Mouse (Mus musculus) CD8-positive naive resting alpha-beta T cell, adult 2 months (primary cell): Measurements from ENCODE around the gene Pip4p1.
"Not testable (repeated sequence)": the region's sequence is repeated elsewhere in the genome, so short reads cannot be mapped to it uniquely, and the experiment has no call there.

Experiments used
- DNase-seq, 2 experiments: peaks; one replicate each; pipeline ENCODE4 v3.0.0; 2022; ENCODE audit warnings: low read depth in 2 of 2, low spot score in 2 of 2

Gene Pip4p1

DNA sequence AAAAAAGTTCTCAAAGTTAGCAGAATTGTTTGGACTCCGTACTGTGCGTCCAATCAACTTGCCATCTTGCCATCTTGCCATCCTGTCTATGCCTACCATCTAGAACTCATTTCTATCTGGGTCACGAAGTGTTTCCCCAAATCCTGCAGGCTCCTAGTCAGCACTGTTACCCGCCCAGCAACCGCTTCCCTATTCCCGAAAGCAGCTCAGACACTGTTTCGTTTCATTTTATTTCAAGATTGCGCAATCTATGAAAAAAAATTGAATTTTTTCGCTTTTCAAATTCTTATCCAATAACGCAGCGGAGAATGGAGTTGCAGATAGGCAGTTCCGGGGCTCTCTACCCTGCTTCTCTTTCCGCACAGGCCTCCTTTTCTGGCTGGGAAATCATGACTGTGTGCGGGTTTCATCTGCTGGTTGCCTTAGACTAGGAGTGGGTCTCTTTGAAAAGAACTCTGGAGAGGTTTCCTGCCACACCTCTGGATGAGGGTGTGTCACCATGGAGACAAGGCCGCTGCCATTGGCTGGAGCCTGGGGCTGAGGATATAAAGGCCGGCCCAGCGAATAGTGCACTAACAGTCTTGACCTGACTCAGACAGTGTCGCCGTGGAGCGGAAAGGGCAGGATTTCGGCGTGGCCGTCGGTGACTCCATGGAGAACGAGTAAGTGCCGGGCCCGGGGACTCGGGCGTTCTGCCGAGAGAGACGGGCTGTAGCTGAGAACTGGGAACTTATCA is 13.4 kb upstream of the Pip4p1 start, which contains the start of gene Gm49342:
TSS of gene Gm49342 (plus strand) at position 586 of the 736 bp plus-strand sequence.
- DNase-seq: peak; percentile 80 to 81

DNA sequence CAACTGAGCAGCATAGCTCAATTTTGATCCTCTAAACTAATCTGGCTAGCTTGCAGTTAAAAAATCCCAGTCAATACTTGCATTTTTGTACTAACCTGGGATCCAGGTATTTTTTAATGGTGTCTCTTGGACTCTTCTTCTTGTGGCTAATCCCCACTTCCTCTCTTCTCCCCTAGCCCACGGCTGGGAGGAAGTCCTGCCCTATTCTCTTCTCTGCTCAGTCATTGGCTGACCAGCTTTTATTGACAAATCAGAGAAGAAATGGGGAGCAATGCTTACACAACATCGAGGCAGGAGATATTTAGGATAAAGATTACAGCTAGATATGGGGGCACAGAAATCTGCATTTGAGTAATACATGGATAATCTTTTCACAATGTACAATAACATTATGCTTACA is 8.3 kb upstream of the Pip4p1 start:
- DNase-seq: no peak

DNA sequence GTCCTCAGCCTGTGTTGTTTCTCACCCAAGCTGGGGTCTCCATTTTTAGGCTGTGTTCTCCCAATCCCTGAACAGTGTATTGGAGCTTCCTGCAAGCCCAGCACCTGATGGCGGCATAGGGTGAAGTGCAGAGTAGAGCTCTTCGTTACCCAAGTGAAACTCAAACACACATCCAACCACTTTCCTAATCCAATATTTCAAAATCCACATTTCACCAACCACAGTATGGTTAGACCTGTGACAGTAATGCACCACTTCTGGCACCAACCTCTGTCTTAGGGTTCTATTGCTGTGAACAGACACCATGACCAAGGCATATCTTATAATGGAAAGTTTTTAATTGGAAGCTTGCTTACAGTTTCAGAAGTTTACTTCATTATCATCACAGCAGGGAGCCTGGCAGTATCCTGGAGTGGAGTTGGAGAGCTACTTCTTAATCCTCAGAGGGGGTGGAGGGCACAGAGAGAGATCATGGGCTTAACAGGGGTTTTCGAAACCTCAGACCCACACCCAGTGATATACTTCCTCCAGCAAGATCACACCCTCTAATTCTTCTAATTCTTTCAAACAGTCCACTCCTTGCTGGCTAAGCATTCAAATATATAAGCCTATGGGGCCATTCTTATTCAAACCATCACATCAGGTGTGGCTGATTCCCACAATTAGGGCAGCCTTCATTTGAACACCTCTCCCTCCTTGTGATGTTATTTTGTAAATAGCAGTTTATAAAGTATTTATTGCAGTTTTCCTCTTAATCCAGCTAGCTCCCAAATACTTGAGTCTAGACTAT is 7.7 kb upstream of the Pip4p1 start:
- DNase-seq: no peak

DNA sequence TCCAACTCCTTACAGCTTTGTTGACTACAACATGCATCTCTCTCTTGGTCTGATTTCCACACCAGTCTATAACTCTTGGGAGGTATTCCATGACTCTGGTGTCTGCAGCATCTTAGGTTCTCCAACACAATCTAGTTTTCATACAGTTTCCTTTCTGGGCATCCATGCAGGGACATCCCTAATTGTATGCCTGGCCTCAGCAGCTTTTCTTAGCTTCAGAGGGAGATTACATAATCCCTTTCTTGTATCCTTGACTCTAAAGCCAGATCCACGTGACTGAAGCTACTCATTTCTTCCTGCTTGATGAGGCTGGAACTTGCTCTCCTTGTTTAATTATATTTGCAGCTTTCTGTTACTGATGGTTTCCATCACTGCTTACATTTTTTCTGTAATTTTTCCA is 6.0 kb upstream of the Pip4p1 start:
- DNase-seq: no peak

DNA sequence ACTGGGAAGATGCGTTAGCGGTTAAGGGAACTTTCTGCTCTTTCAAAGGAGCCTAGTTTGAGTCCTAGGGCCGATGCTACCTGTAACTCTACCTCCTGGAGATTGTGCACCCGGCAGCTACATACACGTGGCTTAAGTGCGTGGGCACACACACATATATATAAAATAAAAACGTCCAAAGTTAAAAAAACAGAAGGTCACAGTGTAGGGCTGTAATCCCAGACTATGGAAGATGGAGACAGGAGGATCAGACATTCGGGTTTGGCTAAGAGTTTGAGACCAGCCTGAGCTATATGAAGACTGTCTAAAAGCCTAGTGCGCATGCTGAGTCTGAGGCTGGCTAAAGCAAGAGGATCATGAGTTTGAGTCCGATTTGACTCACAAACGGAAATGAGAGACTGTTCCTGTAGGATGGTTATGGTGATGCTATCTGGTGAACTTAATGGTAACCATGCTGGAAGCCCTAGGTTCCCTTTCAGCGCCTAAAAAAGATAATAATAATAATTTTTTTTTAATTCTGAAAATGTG is 901 bp upstream of the Pip4p1 start:
- DNase-seq: no peak

DNA sequence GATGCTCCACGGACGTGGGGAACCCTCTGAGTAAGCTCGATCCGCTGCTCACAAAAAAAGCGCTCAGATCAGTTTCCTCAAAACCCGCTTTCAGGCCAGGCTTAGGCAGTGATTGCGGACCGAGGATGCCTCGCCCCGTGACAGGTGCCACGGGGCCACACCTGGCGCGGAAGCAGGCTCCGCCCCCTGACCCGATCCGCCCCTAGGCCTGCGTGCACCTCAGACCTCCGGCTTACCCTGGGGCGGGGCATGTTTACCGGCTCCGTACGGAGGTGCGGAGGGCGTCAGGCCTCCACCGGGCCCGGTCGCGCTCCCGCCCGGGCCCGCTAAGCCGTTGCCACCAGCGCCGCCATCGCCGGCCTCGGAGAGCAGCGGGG is 291 bp downstream of the Pip4p1 start:
- peak; percentile 63 to 66 for DNase-seq

DNA sequence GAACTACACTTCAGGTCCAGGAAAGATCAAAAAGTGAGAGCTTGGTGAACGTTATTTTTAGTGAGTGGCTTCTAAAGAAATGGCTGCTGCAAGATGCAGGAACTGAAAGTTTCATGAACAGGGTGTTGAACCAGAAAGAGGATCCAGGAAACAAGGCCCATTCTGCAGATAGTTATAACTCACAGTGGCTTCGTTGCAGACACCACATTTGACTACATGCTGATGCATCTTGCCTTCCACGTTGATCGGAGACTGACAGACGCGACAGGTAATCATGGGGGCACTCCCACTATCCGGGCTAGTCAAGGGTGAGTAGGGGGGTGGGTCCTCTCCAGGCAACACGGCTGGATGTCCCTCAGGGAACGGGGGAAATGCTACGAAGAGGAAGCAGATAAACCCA is 705 bp downstream of the Pip4p1 start:
- no peak for DNase-seq

DNA sequence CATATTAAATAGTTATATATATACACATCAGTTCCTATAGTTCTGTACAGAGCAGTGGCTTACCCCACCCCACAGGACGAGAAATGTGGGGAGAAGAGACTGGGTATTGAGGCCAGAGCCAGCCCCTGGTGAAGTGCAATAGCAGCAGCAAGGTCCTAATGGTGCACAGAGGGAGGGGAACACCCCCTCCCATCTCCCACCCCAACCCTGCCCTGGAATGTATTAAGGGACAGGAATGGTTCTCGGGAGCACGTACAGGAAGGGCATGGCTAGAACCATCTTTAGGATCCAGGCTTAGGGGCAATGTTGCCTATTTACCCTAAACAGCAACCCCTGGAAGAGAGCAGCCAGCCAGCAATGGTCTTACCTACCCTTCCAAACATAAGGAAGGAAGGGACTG is 3.3 kb downstream of the Pip4p1 start:
- no peak for DNase-seq

DNA sequence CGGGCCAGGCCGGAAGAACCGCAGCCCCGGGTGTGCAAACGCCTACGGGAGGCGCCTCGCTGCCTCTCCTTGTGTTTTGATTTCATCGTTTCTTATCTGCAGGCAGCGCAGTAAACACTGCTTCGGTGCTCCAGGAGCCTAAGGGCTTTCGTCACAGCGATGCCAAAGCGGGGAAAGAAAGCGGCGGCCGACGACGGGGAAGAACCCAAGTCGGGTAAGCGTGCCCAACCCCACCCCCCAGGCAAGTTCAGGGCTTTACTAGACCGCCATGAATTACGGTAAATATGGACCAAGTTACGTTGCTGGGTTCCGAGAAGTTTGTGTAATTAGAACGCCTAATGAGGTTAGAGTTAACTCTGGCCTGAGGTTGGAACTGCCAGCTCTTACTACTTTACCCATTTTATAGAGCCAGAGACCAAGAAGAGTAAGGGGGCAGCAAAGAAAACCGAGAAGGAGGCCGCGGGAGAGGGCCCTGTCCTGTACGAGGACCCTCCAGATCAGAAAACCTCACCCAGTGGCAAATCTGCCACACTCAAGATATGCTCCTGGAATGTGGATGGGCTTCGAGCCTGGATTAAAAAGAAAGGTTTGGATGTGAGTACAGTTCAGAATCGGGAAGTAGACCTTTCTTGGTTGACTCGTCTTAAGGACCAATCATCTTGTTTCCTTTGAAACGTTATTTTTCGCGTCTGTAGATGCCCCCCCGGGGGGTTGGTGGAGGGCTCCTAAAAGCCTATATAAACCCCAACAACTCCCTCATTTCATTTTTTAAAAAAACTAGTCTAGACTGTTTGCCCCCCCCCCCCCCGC is 5.3 kb downstream of the Pip4p1 start:
- DNase-seq: no peak

DNA sequence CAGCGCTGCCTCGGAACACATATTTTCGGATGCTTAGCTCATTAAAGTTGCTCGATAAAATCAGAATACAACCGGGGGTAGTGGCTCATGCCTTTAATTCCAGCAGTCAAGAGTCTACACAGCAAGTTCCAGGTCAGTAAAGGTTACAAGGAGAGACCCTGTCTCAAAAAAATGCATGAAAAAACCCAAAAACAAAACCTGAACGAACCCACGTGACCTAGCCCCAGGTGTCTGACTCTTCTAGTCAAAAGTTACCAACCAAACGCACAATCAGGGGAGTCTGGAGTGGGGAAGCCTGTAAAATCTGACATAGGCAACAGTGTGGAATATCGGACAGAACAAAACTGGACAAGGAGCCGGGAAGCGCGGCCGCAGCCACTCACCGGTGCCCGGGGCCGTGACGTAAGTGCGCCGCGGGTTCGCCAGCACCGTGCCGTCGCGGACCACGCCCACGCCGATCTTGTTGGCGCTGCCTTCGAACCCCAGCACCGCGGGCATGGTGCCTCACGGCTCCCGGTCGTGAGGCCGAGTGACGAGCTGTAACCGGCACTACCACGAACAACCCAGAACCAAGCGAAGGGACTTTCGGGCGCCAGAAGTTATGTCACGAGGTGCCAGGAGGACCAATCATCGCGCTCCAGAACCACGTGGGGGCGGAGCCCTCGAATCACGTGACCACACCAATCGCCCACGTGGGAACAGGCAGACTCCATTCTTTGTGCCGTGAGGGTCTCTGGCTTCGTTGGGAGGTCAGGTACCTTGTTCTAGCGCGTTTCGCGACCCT is 6.2 kb downstream of the Pip4p1 start, which contains the start of the genes Osgep and Apex1:
TSS of gene Osgep (minus strand) at position 613 of the 784 bp plus-strand sequence.
TSS of gene Apex1 (plus strand) at position 688 of the 784 bp plus-strand sequence.
- peak; percentile 96 to 98 for DNase-seq

DNA sequence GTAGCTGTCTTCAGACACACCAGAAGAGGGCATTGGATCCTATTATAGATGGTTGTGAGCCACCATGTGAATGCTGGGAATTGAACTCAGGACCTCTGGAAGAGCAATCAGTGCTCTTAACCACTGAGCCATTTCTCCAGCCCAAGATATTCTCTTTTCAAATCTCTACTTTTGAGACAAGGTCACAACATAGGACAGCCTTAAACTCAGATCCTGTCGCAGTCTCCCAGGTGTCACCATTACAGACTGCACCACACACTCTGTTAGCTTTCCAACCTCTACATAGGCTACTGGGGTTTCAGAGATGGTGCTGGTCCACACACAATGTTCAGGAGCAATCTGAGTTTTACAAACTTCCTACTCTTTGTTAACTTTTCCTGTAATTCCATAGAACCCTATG is 7.2 kb downstream of the Pip4p1 start:
- not testable (repeated sequence) for DNase-seq

DNA sequence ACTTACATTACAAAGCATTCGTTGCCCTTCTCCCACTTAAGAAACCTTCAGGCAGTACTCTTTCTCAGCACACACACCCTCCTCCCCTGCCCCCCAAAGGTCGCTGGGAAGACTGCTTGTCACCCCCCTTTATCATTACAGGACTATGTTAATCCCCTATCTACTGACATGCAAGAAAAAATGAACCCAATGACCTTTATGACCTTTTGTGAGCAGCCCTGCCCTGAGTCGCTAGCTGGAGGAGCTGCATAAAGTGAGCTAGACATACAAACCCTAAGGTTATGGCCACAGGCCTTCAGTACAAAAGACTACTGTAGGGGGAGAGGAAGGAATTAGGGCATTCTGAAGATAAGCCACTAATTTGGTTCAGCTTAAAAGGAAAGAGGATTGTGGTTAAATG is 19.3 kb downstream of the Pip4p1 start:
- DNase-seq: no peak

DNA sequence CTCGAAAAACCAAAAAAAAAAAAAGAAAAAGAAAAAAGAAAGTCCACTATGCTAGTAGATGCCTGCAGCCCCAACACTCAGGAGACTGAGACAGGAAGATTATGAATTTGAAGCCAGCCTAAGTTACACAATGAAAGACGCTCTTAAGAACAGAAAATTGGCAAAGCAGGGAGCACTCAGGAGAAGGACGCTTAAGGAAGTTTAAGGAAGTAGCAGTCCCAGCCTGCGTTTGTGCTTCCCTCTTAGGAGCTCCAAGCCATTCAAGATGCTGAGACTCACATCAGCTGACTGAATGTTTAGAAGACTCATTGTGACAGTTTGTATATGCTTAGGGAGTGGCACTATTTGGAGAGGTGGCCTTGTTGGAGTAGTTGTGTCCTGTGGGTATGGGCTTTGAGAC is 22.5 kb downstream of the Pip4p1 start:
- DNase-seq: no peak

DNA sequence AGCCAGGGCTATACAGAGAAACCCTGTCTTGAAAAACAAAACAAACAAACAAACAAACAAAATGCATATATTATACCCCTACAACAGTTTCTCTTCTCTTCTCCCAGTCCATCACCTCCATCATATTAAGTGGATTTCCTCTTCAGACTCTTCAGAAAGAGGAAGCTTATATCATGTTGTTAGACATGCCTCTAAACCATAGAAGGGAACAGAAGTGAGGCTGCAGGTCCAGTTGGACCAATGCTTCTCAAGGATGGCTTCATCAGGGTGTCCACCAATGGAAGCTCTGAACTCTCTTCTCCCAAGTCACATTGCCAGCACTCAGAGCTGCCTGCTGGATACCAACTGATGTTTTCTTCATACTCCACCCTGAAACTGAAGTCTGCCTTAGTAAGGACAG is 25.3 kb downstream of the Pip4p1 start:
- DNase-seq: not testable (repeated sequence)

DNA sequence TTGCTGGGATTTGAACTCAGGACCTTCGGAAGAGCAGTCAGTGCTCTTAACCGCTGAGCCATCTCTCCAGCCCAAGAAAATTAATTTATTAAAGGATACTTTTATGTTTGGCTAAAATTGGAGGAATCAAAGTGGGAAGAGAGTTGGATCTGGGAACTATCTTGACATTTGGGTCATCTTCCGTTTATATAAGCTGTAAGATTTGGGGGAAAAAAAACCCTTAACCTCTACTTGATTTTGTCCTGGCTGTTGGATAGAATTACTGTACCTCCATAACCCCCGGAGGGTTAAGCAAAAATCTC is 25.9 kb downstream of the Pip4p1 start:
- DNase-seq: no peak

DNA sequence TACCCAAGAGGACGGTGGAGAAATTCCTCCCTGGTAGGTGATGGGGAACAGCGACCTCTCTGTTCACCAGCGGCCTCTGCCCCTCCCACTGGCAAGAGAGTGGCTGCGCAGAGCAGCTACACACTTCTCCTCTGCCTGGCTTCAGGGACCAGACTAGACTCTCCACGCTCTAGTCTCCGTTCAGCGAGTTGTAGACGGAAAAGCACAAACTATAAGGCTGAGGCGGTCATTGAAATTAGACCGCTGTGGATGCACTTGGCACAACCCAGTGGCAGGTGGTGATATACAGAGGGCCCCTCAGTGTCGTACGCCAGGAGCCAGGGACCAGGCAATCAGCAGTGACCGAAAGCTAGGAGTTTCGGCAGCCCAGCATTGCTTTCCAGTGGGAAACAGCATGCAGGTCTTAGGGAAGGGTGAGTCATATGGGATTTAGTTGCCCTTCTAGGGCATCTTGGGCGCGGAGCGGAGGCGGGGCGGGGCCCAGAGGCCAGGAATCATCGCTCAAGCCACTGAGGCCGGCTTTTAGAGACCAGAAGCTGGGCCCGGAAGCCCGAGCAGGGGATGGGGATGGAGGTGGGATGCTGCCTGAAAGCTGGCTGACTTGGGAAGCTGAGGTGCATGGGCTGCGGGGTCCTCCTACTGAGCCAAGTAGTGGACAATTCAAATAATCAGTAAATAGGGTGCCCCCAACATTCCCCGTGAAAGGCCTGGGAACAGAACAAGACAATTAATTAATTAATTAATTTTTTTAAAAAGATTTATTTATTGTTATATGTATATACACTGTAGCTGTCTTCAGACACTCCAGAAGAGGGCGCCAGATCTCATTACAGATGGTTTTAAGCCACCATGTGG is 26.5 kb downstream of the Pip4p1 start:
- DNase-seq: no peak

DNA sequence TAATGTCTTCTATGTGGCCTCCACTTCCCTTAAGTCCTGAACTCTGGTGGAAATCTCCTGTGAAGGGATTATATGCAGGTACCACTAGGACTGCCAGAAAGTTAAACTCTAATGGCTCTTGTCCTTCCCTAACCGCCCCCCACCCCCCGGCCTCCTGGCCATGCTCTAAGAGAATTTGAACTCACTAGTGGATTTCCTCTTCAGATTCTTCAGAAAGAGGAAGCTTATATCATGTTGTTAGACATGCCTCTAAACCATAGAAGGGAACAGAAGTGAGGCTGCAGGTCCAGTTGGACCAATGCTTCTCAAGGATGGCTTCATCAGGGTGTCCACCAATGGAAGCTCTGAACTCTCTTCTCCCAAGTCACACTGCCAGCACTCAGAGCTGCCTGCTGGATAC is 32.7 kb downstream of the Pip4p1 start:
- DNase-seq: not testable (repeated sequence)

DNA sequence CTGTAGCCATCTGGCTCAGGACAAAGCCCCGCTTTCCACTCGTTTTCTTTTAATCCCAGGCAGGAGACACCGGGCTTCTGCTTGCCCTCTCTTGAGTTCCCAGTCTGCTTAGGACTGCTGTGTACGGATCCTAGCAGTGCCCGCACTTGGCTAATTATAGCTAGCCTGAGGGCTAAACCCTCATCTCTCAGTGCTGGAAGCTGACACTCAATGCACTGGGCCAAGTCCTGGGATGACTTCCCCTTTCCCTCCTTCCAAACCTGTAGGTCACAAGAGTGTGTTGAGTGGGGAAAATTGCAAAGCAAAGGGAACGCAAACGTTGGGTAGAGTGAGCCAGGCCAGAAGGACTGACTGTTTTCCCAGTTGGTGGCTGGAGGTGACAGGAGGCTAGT is 33.3 kb downstream of the Pip4p1 start, which contains the start of gene Klhl33:
TSS of gene Klhl33 (minus strand) at position 134 of the 392 bp plus-strand sequence.
- DNase-seq: no peak

DNA sequence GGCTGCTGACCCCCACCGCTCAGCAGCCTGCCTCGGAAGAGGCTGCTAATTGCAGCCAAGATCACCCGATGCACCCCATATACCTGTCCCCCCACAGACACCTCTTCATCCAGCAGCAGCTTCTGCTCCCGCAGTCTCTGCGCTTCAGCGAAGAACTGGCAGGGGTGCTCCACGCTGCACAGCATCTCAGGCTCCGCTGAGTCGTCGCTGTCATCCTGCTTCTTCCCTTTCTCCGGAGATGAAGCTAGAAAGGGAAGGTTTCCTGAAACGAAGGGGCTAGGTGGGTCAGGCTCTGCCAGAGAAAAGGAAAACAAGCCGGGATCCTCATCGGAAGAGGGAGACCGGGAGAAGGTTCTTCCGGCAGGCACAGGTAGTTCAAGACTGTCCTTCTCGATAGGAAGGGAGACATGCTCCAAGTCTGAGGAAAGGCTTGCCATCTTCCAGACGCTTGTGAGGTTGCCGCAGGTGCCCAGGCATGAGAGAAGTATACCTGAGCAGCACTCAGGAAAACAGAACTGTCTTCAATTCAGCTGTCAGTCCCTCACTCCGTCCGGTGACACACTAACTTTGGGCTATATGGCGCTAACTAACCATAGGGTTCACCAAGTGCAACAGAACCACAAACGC is 33.8 kb downstream of the Pip4p1 start:
- DNase-seq: no peak
